Mouse (Mus musculus): ENCODE measurements around the gene Uchl3.
A peak's percentile ranks its signal among the peaks of the same experiment; 100 is the strongest.

Gene Uchl3

DNA sequence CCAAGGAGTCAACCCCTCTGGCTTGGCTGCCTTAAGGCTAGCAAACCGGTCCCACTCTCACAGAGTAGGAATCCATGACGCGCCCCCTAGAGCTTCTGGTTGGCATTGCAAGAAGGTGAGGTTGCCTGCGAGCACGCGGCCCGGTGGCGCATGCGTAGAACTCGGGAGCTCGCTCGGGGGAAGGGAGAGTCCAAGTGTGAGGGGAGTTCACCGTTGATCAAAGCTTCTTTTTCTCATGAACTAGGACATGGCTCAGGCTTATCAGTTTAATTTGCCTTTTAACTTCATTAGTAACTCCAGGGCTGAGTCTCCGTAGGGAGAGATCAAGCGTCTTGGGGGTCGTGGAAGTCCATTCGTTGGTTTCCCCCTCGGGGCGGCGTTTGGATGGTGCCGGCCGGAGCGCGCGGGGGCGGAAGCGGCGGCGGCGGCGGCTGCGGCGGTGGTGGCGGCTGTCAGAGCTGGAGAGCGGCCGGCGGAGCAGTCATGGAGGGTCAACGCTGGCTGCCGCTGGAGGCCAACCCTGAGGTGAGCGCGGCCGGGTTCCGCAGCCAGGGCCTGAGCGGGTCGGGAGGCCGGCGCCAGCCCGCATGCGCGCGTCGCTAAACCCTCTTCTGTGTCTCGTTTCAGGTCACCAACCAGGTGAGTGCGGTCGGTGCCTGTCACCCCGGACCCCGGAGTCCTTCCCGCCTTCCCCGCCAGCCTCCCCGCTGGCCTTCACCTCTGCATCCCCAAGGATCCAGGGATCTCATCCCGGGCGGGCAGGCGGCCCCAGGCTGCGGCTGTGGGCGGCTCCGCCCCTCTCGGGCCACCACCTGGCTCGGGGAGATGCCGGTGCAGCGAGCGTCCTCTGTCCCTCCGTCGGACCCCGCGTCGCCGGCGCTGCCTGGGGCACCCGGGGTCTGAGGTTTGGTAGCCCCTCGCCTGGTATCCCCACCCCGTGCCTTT is at the start of gene Uchl3:
Uchl3 (plus strand) TSS at position 387 of the 945 bp plus-strand sequence.
- peak; percentile 96 for DNase-seq

- DNase-seq = no peak
These were observed 47.9 kb upstream of the Uchl3 start for GRCm38 (mm10) chr14:101605843-101606242.

GRCm38 (mm10) chr14:101607631-101608518 is 45.9 kb upstream of the Uchl3 start:
- peak; percentile 64 for DNase-seq

- DNase-seq = peak; percentile 90
These were observed 45.0 kb upstream of the Uchl3 start, which contains the start of gene Tbc1d4 for GRCm38 (mm10) chr14:101608519-101609368. Gene Tbc1d4, minus strand, starts transcription at chr14:101609191.

DNA sequence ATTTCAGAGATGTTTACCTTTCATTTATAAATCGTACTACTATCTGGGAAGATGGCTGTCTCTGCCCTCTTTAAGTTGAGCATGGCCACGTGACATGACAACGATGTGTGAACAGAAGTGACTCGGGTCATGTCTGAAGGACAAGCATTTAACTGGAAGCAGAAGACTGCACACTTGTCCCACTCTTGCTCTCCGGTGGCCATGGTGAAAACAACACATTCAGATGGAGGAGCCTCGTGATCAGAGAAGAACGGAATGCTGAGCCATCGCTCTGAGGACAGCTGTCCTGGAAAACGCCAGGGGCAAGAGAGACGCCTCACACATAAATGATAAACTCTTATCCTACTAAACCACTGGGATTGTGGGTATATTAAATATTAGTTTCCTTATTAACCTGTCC is 43.1 kb upstream of the Uchl3 start:
- no peak for DNase-seq

DNA sequence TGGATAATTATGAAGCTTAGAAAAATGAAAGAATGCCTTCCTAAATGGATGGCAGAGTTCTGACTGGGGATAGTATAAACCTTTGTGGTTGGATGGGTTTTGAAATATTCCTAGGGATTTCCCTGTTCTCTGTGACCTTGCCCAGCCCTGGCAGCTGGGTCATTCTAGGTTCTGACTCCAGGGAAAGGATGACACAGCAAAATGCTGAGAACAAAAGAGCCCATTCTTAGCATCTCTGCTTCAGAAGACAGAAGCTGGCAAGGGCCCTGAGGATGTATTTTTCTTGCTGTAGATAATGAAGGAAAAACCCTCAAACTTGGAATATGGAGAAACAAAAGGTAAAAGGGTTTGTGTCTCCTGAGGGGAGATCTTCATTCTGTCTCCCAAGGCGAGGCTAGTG is 40.6 kb upstream of the Uchl3 start:
- no peak for DNase-seq

DNA sequence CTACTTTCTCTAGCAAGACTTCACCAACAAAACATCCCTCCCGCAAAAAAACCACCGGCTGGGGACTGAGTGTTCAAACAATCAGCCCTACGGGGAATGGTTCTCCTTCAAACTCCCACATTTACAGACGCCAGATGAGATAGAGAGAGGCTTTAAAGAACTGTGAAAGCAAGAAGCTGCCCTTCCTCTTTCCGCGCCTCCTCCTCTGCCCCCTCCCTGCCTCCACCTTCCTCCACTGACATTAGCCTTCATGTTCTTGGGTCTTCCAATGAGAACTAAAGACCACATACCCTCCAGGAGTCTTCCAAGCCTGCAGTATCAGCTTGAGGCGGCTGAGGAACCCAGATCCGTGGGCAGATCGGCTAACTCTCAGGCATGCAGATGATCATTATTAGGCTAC is 37.6 kb upstream of the Uchl3 start:
- no peak for DNase-seq

- no peak for DNase-seq
These were observed 36.1 kb upstream of the Uchl3 start for GRCm38 (mm10) chr14:101617680-101618079.

GRCm38 (mm10) chr14:101630548-101630947 is 23.2 kb upstream of the Uchl3 start:
- no peak for DNase-seq

DNA sequence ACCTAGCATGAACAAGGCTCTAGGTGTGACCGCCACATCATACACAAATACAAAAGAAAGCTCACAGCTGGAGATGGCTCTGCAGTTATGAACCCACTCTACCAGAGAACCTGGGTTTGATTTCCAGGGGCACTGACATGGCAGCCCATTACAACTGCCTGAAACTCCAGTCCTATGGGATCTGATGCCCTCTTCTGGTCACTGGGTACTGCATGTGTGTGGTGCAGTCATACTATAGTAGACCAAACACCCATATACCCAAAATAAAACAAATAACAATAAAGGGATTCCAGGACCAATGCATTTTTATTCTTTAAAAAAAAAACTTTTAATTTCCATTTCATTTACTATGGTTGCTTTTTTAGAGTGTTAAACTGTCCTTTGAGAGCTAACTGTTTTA is 18.0 kb upstream of the Uchl3 start:
- no peak for DNase-seq

GRCm38 (mm10) chr14:101637381-101637780 is 16.4 kb upstream of the Uchl3 start:
- no peak for DNase-seq

DNA sequence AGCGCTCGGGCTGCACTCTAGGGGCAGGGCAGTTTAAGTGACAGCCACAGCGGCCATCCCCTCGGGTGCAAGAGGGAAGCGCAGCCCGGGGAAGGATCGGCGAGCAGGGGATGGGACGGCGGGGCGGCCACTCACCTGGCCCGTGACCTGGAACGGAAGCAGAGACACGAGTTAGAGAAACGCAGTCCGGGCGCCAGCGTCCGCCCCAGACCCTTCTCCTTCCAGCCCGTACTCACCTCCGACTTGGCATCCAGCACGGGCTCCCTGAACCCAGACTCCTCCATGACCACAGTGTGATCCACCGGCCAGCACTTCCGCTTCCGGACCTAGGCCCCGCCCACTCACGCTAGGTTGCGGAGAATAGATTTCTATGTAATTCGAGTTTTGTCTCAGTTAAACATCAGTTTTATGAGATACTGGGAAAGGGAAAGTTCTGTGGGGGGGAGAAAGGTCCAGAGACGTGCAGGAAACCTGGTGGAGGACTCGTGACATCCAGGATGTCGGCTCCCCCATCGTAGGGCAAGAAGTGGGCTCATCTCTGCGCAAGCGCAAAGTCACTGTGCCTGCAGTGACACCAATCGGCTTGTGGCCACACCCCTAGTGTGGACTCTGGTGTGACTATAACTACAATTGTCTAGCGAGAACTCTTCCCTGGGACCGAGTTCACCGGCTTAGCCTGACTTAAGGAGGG is 13.5 kb upstream of the Uchl3 start, which contains the start of gene Commd6:
Commd6 (minus strand) TSS at position 534 of the 691 bp plus-strand sequence.
- DNase-seq = peak; percentile 94

- no peak for DNase-seq
These were observed 8.8 kb upstream of the Uchl3 start for GRCm38 (mm10) chr14:101644948-101645347.

- no peak for DNase-seq
These were observed 3.2 kb upstream of the Uchl3 start for GRCm38 (mm10) chr14:101650551-101650950.

DNA sequence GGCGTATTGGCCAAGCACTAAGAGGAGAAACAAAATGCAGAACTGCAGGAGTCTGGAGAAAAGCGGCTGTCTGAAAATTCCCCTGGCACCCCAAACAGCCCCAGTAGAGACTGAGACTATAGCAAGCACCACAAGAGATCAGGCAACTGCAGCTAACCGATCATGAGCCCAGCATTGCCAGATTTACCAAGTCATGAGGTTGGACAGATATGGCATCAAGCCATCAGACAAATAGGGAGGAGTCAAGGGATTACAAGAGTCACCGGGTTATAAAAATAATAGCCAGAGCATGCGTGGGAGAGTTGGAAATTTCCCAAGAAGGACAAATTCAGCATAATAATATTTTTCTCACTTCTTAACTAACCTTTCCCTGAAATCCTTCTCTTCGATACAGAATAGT is 1.2 kb upstream of the Uchl3 start:
- no peak for DNase-seq

GRCm38 (mm10) chr14:101654526-101654909 is 751 bp downstream of the Uchl3 start:
- peak; percentile 32 for DNase-seq

- DNase-seq = no peak
These were observed 2.5 kb downstream of the Uchl3 start for GRCm38 (mm10) chr14:101656307-101656706.

- DNase-seq = no peak
These were observed 8.1 kb downstream of the Uchl3 start for GRCm38 (mm10) chr14:101661654-101662412.

DNA sequence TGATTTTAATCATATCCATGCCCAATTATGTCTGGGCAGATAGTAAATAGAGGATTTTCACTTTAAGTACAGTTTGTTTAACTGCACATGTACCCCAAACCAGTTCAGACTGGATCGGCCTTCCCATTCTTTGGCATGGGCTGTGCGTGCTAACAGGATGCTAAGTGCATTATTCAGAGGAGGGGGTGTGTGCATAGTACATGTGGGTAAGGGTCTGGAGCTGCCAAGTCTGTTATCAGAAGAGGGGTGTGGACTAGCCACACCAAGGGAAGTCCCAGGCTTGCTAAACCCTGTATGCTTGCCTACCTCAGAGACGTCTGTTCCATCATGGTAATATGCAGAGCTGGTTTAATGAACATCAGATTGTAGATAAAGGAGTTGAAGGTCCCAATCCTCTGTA is 10.5 kb downstream of the Uchl3 start:
- DNase-seq = no peak

DNA sequence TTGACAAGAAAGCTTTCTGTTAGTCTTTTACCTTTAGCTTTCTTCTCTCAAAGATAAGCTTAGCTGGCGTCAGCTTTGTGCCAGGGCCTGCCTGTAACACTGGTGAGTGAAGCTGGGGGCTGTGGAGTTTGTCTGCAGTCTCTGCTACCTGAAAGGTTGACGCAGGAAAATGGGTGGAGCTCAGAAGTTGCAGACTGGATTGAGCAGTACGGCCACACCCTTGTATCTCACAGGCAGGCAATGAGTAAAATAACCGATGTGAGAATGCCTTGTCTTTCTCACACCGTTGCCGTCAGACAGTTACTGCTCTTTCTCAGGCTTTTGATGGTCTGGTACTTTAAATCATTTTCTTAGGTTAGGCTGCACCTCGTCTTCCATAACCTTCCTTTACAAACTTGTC is 12.3 kb downstream of the Uchl3 start:
- no peak for DNase-seq

- no peak for DNase-seq
These were observed 12.8 kb downstream of the Uchl3 start for GRCm38 (mm10) chr14:101666536-101666935.

Data from embryo, embryonic 11 days (tissue).